Mouse (Mus musculus): ENCODE results near the gene Mgat3. TPM values are rescaled to one million over a fixed set of nuclear protein-coding genes. Genes with fewer than 3 reads are reported as not detected.
A peak's percentile ranks its signal among the peaks of the same experiment; 100 is the strongest.

Gene Mgat3
- polyA plus RNA-seq, 1 experiment from 2014 or later, result 5.8 TPM

DNA sequence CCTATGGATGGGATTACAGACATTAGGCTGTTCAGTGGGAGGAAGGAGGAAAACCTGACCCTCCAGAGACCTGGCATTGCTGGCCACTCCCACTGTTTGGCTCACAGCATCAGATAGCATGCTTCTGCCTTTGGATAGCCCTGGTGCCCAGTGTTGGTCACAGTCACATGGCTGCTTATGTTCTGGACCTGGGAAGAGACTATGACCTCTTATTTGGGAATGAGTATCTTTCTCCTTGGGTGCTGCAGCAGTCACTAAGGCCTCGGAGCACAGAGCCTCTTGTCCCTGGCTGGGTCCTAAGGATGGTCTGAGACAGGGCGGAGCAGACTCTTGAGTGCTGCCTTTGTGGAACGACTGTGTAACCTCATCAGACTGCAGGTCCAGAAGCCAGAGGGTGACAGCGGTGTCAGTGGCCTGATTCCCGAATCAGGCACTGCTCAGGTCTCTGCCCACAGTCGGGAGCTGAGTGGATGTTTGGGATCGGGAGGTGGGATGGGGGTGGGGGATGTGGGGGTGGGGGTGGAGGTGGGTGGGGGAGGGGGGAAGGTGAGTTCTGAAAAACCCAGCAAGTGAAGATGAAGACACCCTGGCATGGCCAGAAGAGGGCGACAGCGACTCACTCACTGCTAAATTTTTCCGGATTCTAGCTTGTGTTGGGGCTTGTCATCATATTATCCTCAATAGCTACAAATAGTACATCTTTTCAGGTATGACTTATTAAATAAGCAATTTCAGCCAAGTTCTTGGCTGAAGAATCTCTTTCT lies 42.4 kb downstream of the Mgat3 start:
- Histone ChIP-seq H3K4me2 (replicated peaks; ENCODE audit: low read depth) (no peak overlapping the region), H3K9me3 (ENCODE audit: control insufficient read depth, low read length) (no peaks in the 10 kb centered on the region), H3K9ac (ENCODE audit: low read length) (no peak overlapping the region), H3K36me3 (ENCODE audit: control insufficient read depth, insufficient read depth, low read length) (no peaks in the 10 kb centered on the region; the same call in 1 of the 2 replicates), H3K27me3 (ENCODE audit: control insufficient read depth, insufficient read depth, low read length) (no peaks in the 10 kb centered on the region), H3K4me1 (replicated peaks; ENCODE audit: control insufficient read depth, insufficient read depth) (no peaks in the 10 kb centered on the region; the same call in 1 of the 2 replicates), H3K4me3 (ENCODE audit: low read depth, low read length) (no peak overlapping the region), H3K27ac (replicated peaks) (no peak overlapping the region)
- WGBS, result 14% methylated on average over 10 of the region's 10 CpGs
- TF ChIP-seq CTCF (IDR thresholded peaks at IDR 0.05; ENCODE audit: low read depth) (peak; percentile 68), EP300 (optimal IDR thresholded peaks at IDR 0.05) (no peak)
- DNase-seq (ENCODE audit: low spot score) (peak; percentile 58), ATAC-seq (ENCODE audit: low FRiP score, low TSS enrichment) (0 out of 2 replicates have a peak, but pooled peaks have one; percentile 6)

DNA sequence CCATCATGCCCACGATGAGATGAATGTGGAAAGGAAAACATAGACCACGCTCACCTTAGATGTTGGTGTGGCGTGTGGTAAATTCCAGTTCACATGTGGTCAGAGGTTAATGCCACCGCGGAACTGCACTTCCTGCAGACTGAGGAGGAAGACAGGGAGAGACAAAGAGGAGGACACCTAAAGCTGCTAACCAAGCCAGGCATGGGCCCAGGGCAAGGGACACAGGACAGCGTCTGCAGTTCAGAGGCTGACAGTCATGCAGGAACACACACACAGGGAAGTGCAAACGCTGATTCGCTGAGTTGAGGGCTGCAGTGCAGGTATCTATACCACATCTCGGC lies 42.9 kb downstream of the Mgat3 start:
- H3K27me3 ChIP-seq (ENCODE audit: control insufficient read depth, insufficient read depth, low read length), result no peaks in the 10 kb centered on the region
- no peak overlapping the region for H3K4me2 ChIP-seq (replicated peaks; ENCODE audit: low read depth)
- WGBS, result 59% methylated on average over 9 of the region's 9 CpGs

DNA sequence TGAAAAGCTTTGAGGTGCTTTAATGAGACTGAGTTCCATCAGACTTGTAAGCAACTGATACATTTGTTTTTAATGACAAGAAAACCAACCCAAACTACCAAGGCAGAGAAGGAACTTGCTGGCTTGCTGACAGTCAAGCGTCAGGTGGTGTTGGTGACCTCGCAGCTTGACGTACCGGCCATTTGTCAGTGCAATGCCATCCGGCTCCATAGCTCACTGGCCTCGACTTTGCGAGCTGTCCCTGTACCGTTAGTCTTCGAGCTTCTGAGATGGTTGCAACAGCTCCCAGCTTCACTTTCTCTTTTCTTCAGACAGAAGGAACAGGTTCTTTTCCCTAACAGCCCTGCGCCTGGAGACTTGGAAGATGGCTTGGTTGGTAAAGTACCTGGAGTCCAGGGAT lies 44.0 kb downstream of the Mgat3 start:
- Histone ChIP-seq H3K9ac (ENCODE audit: low read length) (no peak overlapping the region), H3K27me3 (ENCODE audit: control insufficient read depth, insufficient read depth, low read length) (no peaks in the 10 kb centered on the region), H3K36me3 (ENCODE audit: control insufficient read depth, insufficient read depth, low read length) (no peaks in the 10 kb centered on the region), H3K4me3 (ENCODE audit: low read depth, low read length) (no peak overlapping the region), H3K4me1 (replicated peaks; ENCODE audit: control insufficient read depth, insufficient read depth) (no peaks in the 10 kb centered on the region; the same call in 1 of the 2 replicates), H3K4me2 (replicated peaks; ENCODE audit: low read depth) (no peak overlapping the region), H3K27ac (replicated peaks) (no peak overlapping the region), H3K9me3 (ENCODE audit: control insufficient read depth, low read length) (no peaks in the 10 kb centered on the region)
- DNase-seq (ENCODE audit: low spot score), result no peak
- ATAC-seq (ENCODE audit: low FRiP score, low TSS enrichment), result no peak
- TF ChIP-seq EP300 (optimal IDR thresholded peaks at IDR 0.05) (no peak), CTCF (IDR thresholded peaks at IDR 0.05; ENCODE audit: low read depth) (no peak)
- 89% methylated on average over 10 of the region's 10 CpGs for WGBS

More for the DNA sequence above, 42.9 kb downstream of the Mgat3 start:
- ATAC-seq (ENCODE audit: low FRiP score, low TSS enrichment) (no peak), DNase-seq (ENCODE audit: low spot score) (no peak)
- Histone ChIP-seq H3K9ac (ENCODE audit: low read length) (no peak overlapping the region), H3K4me1 (replicated peaks; ENCODE audit: control insufficient read depth, insufficient read depth) (no peaks in the 10 kb centered on the region; the same call in 1 of the 2 replicates), H3K27ac (replicated peaks) (no peak overlapping the region), H3K9me3 (ENCODE audit: control insufficient read depth, low read length) (no peaks in the 10 kb centered on the region), H3K4me3 (ENCODE audit: low read depth, low read length) (no peak overlapping the region), H3K36me3 (ENCODE audit: control insufficient read depth, insufficient read depth, low read length) (no peaks in the 10 kb centered on the region; the same call in 1 of the 2 replicates)
- TF ChIP-seq EP300 (optimal IDR thresholded peaks at IDR 0.05) (no peak), CTCF (IDR thresholded peaks at IDR 0.05; ENCODE audit: low read depth) (no peak)

DNA sequence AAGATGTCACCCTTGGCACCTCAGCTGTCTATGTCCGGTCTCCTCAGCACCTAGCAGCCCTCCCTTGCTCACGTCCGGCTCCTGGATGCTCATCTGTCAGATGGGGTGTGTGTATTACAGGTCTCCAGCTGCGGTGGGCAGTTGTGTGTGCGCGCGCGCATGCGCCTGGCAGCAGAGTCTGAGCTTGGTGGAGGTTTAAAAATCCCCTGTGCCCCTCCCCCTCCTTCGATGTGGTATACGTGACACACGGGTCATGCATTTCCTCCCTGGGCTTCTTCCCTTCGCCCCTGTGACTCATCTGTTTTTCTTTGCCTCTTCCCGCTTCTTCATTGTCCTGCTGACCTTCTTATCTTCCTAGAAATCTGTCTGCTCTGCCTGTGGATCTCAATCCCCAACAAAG lies 45.7 kb downstream of the Mgat3 start:
- DNase-seq (ENCODE audit: low spot score) (peak; percentile 42), ATAC-seq (ENCODE audit: low FRiP score, low TSS enrichment) (peak; percentile 53)
- Histone ChIP-seq H3K9ac (ENCODE audit: low read length) (no peak overlapping the region), H3K27ac (replicated peaks) (peak overlapping the region; percentile 61; the same call in 1 of the 2 replicates), H3K4me2 (replicated peaks; ENCODE audit: low read depth) (peak overlapping the region; percentile 20; the same call in 1 of the 2 replicates), H3K9me3 (ENCODE audit: control insufficient read depth, low read length) (no peaks in the 10 kb centered on the region), H3K27me3 (ENCODE audit: control insufficient read depth, insufficient read depth, low read length) (no peaks in the 10 kb centered on the region), H3K36me3 (ENCODE audit: control insufficient read depth, insufficient read depth, low read length) (no peaks in the 10 kb centered on the region), H3K4me3 (ENCODE audit: low read depth, low read length) (no peak overlapping the region), H3K4me1 (replicated peaks; ENCODE audit: control insufficient read depth, insufficient read depth) (no peaks in the 10 kb centered on the region; the same call in 1 of the 2 replicates)
- 21% methylated on average over 14 of the region's 14 CpGs for WGBS
- no peak for TF ChIP-seq CTCF (IDR thresholded peaks at IDR 0.05; ENCODE audit: low read depth)

DNA sequence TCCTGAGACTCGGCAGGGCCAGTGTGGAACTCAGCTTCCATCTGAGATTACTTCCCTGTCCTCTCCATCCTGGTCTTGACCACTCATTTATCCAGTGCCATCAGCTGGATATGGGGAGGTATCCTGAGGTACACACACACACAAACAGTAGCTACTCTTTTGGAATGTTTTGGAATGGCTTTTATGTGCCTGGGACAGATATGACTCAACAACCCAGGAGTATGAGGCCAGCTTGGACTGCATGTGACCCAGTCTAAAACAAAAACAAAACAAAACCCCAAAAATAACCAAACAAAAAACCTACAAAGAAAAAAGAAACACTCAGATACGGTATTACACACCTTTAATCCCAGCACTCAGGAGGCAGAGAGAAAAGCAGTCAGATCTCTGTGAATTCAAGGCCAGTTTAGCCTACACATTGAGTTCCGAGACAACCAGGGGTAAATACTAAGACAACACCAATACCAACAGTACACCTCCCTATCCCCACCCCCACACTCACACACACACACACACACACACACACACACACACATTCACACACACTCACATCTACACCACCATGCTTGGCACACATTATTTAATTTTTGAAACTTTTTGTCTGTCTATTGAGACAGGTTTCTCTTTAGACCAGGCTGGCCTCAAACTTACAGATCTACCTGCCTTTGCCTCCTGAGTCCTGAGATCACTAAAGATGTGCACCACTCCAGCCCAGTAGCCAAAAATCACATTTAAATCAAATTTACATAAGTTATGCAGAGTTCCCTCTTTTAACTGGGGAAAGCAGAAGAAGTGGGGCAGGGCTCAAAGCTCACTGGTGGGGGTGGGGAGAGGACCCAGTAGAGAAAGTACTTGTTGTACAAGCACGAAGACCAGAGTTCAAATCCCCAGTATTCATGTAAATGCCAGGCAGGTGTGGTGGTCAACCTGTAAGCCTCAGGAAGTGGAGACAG lies 46.5 kb downstream of the Mgat3 start:
- no peaks in the 10 kb centered on the region; the same call in 1 of the 2 replicates for H3K4me1 ChIP-seq (replicated peaks; ENCODE audit: control insufficient read depth, insufficient read depth)
- H3K27ac ChIP-seq (replicated peaks), result peak overlapping the region; percentile 61; the same call in 1 of the 2 replicates
- TF ChIP-seq EP300 (optimal IDR thresholded peaks at IDR 0.05), result no peak
- TF ChIP-seq CTCF (IDR thresholded peaks at IDR 0.05; ENCODE audit: low read depth), result no peak
- H3K27me3 ChIP-seq (ENCODE audit: control insufficient read depth, insufficient read depth, low read length), result no peaks in the 10 kb centered on the region
- no peak overlapping the region for H3K9ac ChIP-seq (ENCODE audit: low read length)
- DNase-seq (ENCODE audit: low spot score), result no peak
- H3K4me2 ChIP-seq (replicated peaks; ENCODE audit: low read depth), result peak overlapping the region; percentile 20; the same call in 1 of the 2 replicates
- H3K4me3 ChIP-seq (ENCODE audit: low read depth, low read length), result no peak overlapping the region
- WGBS, result 53% methylated on average over 4 of the region's 4 CpGs
- peak; percentile 31; the same call in 1 of the 2 replicates for ATAC-seq (ENCODE audit: low FRiP score, low TSS enrichment)
- H3K9me3 ChIP-seq (ENCODE audit: control insufficient read depth, low read length), result no peaks in the 10 kb centered on the region
- no peaks in the 10 kb centered on the region for H3K36me3 ChIP-seq (ENCODE audit: control insufficient read depth, insufficient read depth, low read length)
